Mouse (Mus musculus) hindbrain, embryonic 14.5 days (tissue): Measurements from ENCODE around the gene BC107364. TPM values are rescaled to one million over a fixed set of nuclear protein-coding genes. Genes with fewer than 3 reads are reported as not detected.
A peak's percentile ranks its signal among the peaks of the same experiment; 100 is the strongest.
"Not testable (repeated sequence)": the region's sequence is repeated elsewhere in the genome, so short reads cannot be mapped to it uniquely, and the experiment has no call there.

Experiments used
- ATAC-seq: fragments of 200-750 bp; cut with Nextera tagmentation; 2 replicates; pipeline ENCODE4 v1.8.0; 2017; ENCODE audit warnings: moderate number of reproducible peaks, mild to moderate bottlenecking, moderate TSS enrichment, moderate library complexity; ENCODE audit not compliant: low FRiP score
- DNase-seq: peaks from one replicate; pipeline ENCODE4 v3.0.0-alpha.2; 2015; ENCODE audit warnings: low spot score
- H3K27ac ChIP-seq: fragments of 300-500 bp; sonication (generic); 2 replicates; pipeline ENCODE4 v1.5.1; 2014; ENCODE audit warnings: mild to moderate bottlenecking, moderate library complexity
- H3K27me3 ChIP-seq: fragments of 300-500 bp; sonication (generic); 2 replicates; pipeline ENCODE4 v1.6.1; 2014; ENCODE audit warnings: mild to moderate bottlenecking, low read length, mixed read lengths; ENCODE audit not compliant: control insufficient read depth, insufficient read depth
- H3K36me3 ChIP-seq: fragments of 300-500 bp; sonication (generic); replicated peaks from 2 replicates; pipeline ENCODE4 v1.6.1; 2014; ENCODE audit not compliant: control insufficient read depth, insufficient read depth
- H3K4me1 ChIP-seq: fragments of 300-500 bp; sonication (generic); replicated peaks from 2 replicates; pipeline ENCODE4 v1.6.1; 2014; ENCODE audit warnings: antibody characterized with exemption, low read length, mixed read lengths; ENCODE audit not compliant: control insufficient read depth, insufficient read depth
- H3K4me2 ChIP-seq: fragments of 300-500 bp; sonication (generic); replicated peaks from 2 replicates; pipeline ENCODE4 v1.6.1; 2014; ENCODE audit warnings: mild to moderate bottlenecking, moderate library complexity
- H3K4me3 ChIP-seq: fragments of 300-500 bp; sonication (generic); replicated peaks from 2 replicates; pipeline ENCODE4 v1.5.1; 2014; ENCODE audit warnings: mild to moderate bottlenecking, low read length
- H3K9ac ChIP-seq: fragments of 300-500 bp; sonication (generic); 2 replicates; pipeline ENCODE4 v1.6.1; 2014
- H3K9me3 ChIP-seq: fragments of 300-500 bp; sonication (generic); 2 replicates; pipeline ENCODE4 v1.6.1; 2016; ENCODE audit warnings: low read length; ENCODE audit not compliant: control insufficient read depth
- WGBS: fragments of 180-500 bp; shearing (Covaris S2); extraction: QIAGEN DNeasy Blood & Tissue Kit; methylation state at CpG from one replicate; pipeline ENCODE4 v1.1.7; 2014; 5-methylcytosine and 5-hydroxymethylcytosine counted together
- polyA plus RNA-seq: library from polyadenylated mRNA; unstranded; fragments of >200 nt; fragmentation: Nextera tagmentation; extraction: Ambion mirVana; gene quantifications from 2 replicates; pipeline ENCODE4 v1.2.1, GENCODE M21; 2014

BC107364 gene
- polyA plus RNA-seq, 1 experiment from 2014 or later = not detected

DNA sequence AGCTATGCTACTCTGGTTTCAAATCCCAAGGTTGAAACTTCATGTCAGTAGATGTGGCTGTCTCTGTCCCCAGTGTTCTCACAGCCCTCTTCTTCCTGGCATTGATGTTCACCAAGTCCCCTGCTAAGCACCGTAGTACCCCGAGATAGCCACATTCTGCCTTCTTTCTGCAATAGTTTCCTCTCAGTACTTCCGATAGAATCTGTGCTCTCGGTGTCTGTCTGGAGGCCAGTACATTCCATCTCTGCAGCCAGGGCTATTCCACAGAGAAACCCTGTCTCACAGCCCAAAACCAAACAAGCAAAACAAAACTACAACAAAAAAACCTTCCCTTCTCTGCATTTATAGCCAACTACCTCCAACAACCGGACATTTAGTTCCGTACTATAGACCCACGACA lies 44.1 kb upstream of the BC107364 start:
- Histone ChIP-seq H3K27ac (no peak overlapping the region), H3K9me3 (no peaks in the 10 kb centered on the region), H3K27me3 (no peaks in the 10 kb centered on the region), H3K4me2 (0 out of 2 replicates have a peak overlapping the region, but pooled peaks have one; percentile 4), H3K4me1 (peaks cover 3% of the 10 kb centered on the region; the same call in 1 of the 2 replicates), H3K4me3 (0 out of 2 replicates have a peak overlapping the region, but pooled peaks have one; percentile 53), H3K36me3 (no peaks in the 10 kb centered on the region), H3K9ac (no peak overlapping the region)
- no peak for DNase-seq
- ATAC-seq = no peak
- WGBS = 71% methylated on average over 7 of the region's 7 CpGs

GRCm38 (mm10) chr3:96495490-96496210 lies 43.5 kb upstream of the BC107364 start:
- no peaks in the 10 kb centered on the region for H3K9me3 ChIP-seq
- H3K4me3 ChIP-seq = no peak overlapping the region
- H3K27ac ChIP-seq = no peak overlapping the region
- H3K36me3 ChIP-seq = no peaks in the 10 kb centered on the region
- DNase-seq = no peak
- no peak overlapping the region for H3K9ac ChIP-seq
- H3K4me2 ChIP-seq = 0 out of 2 replicates have a peak overlapping the region, but pooled peaks have one; percentile 4
- peaks cover 3% of the 10 kb centered on the region; the same call in 1 of the 2 replicates for H3K4me1 ChIP-seq
- 90% methylated on average over 1 of the region's 1 CpGs for WGBS
- no peaks in the 10 kb centered on the region for H3K27me3 ChIP-seq
- ATAC-seq = no peak

DNA sequence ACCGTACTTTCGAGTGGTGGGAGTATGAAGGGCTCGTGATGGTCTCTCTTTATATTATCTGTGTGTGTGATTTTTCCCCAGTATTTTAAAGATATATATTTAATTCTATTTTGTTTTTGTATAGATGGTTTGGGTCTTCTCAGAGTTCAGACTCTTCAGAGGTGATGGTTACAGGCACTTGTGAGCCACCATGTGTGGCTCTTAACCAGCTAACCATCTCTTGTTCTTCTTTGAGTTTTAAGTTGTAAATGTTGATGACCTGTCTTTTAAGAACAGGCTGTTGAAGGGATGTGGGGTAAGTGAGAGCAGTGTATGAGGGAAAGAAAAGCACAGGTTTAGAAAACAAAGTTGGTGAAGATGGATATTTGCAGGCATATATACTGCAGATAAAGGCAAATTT lies 42.8 kb upstream of the BC107364 start:
- no peak for DNase-seq
- no peak overlapping the region for H3K4me2 ChIP-seq
- H3K9me3 ChIP-seq = no peaks in the 10 kb centered on the region
- no peak for ATAC-seq
- no peak overlapping the region for H3K9ac ChIP-seq
- 96% methylated on average over 3 of the region's 3 CpGs for WGBS
- peaks cover 3% of the 10 kb centered on the region; the same call in 1 of the 2 replicates for H3K4me1 ChIP-seq
- no peaks in the 10 kb centered on the region for H3K27me3 ChIP-seq
- H3K4me3 ChIP-seq = no peak overlapping the region
- H3K27ac ChIP-seq = no peak overlapping the region
- no peaks in the 10 kb centered on the region for H3K36me3 ChIP-seq

- not testable (repeated sequence) for H3K4me3 ChIP-seq, H3K9ac ChIP-seq, DNase-seq, H3K27ac ChIP-seq, H3K9me3 ChIP-seq, H3K4me1 ChIP-seq, ATAC-seq, H3K27me3 ChIP-seq, H3K4me2 ChIP-seq, H3K36me3 ChIP-seq
- WGBS = 97% methylated on average over 5 of the region's 11 CpGs
These were observed 42.4 kb upstream of the BC107364 start for GRCm38 (mm10) chr3:96494456-96494855.

DNA sequence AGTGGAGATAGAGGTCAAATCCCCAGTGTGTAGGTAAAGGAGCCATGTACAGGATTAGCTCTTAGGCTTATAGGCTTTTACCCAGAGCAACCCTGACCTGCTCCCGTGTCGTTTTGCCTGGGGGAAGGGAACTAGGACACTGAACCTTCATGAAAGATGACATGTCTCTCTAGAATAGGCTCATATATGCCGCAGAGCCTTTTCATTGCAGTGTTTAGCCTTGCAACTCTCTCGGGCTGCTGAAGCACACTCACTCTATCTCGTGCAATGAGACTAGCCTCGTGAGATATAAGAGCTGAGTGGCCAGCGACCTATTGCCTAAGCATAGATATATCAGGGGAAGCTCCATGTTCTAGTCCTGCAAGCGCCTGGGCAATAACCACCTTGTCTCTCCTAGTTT lies 37.5 kb upstream of the BC107364 start:
- H3K36me3 ChIP-seq, ATAC-seq, H3K27me3 ChIP-seq, H3K4me1 ChIP-seq, DNase-seq, H3K9me3 ChIP-seq, H3K9ac ChIP-seq, H3K4me3 ChIP-seq: not testable (repeated sequence)
- Histone ChIP-seq H3K27ac (peak overlapping the region; percentile 92), H3K4me2 (peak overlapping the region; percentile 33; the same call in 1 of the 2 replicates)
- WGBS = 23% methylated on average over 3 of the region's 8 CpGs

DNA sequence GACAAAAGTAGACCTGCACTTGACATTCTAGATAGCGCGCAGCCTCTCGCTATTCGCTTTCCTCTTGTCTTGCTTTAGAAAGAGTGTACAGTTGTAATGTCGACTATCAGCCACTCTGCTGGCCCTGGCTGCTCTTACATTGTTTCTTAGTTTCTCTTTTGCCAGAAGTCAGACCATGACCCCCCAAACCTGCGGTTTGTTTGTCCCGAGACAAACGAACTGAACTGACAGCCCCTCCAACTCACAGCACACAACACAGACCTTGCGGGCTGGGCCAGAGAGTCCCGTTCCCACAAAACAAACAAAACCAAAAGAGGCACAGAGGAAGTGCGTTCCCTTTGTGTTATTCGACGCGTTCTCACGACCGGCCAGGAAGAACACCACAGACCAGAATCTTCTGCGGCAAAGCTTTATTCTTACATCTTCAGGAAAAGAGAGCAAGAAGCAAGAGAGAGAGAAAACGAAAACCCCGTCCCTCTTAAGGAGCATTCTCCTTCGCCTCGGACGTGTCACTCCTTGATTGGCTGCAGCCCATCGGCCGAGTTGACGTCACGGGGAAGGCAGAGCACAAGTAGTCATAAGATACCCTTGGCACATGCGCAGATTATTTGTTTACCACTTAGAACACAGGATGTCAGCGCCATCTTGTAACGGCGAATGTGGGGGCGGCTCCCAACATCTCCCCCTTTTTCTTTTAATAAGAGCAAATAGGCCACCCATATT lies 37.0 kb upstream of the BC107364 start:
- not testable (repeated sequence) for H3K9ac ChIP-seq, H3K4me1 ChIP-seq, H3K36me3 ChIP-seq, DNase-seq, H3K9me3 ChIP-seq
- Histone ChIP-seq H3K27ac (peak overlapping the region; percentile 92), H3K4me2 (peak overlapping the region; percentile 33; the same call in 1 of the 2 replicates), H3K4me3 (peak overlapping the region; percentile 22), H3K27me3 (peaks cover 15% of the 10 kb centered on the region)
- peak; percentile 57 for ATAC-seq
- WGBS = 0% methylated on average over 9 of the region's 31 CpGs

GRCm38 (mm10) chr3:96488290-96488906 lies 36.3 kb upstream of the BC107364 start:
- DNase-seq, H3K9me3 ChIP-seq, H3K4me1 ChIP-seq, H3K36me3 ChIP-seq: not testable (repeated sequence)
- peak overlapping the region; percentile 34 for H3K4me3 ChIP-seq
- ATAC-seq = peak; percentile 89
- peak overlapping the region; percentile 67 for H3K4me2 ChIP-seq
- no CpG with 5 or more reads among the region's 55 CpGs for WGBS
- peak overlapping the region; percentile 65 for H3K9ac ChIP-seq
- H3K27me3 ChIP-seq = peaks cover 17% of the 10 kb centered on the region
- H3K27ac ChIP-seq = peak overlapping the region; percentile 91

GRCm38 (mm10) chr3:96487596-96488289 lies 35.6 kb upstream of the BC107364 start:
- Histone ChIP-seq H3K27ac (peak overlapping the region; percentile 91), H3K4me1 (peaks cover 10% of the 10 kb centered on the region), H3K4me2 (peak overlapping the region; percentile 67), H3K36me3 (no peaks in the 10 kb centered on the region), H3K4me3 (peak overlapping the region; percentile 34), H3K27me3 (peaks cover 17% of the 10 kb centered on the region), H3K9me3 (no peaks in the 10 kb centered on the region), H3K9ac (peak overlapping the region; percentile 65)
- DNase-seq = peak; percentile 61
- WGBS = 4% methylated on average over 26 of the region's 26 CpGs
- no peak for ATAC-seq
